Mouse (Mus musculus) forebrain, embryonic 11.5 days (tissue): Measurements from ENCODE around the gene Tns4. TPM values are rescaled to one million over a fixed set of nuclear protein-coding genes. Genes with fewer than 3 reads are reported as not detected.

Experiments
- ATAC-seq: fragments of 200-750 bp; cut with Nextera tagmentation; replicated peaks from 2 replicates; pipeline ENCODE4 v1.8.0; 2017; ENCODE audit warnings: moderate TSS enrichment; ENCODE audit not compliant: low FRiP score
- DNase-seq: peaks from one replicate; pipeline ENCODE4 v3.0.0-alpha.2; 2017; ENCODE audit warnings: low spot score
- H3K27ac ChIP-seq: fragments of 300-500 bp; sonication (generic); 2 replicates; pipeline ENCODE4 v1.5.1; 2014; ENCODE audit warnings: low read depth, low read length
- H3K27me3 ChIP-seq: fragments of 300-500 bp; sonication (generic); 2 replicates; pipeline ENCODE4 v1.6.1; 2014; ENCODE audit warnings: mild to moderate bottlenecking, low read length, mixed read lengths; ENCODE audit not compliant: control insufficient read depth, insufficient read depth
- H3K36me3 ChIP-seq: fragments of 300-500 bp; sonication (generic); 2 replicates; pipeline ENCODE4 v1.6.1; 2014; ENCODE audit warnings: mild to moderate bottlenecking, low read length, moderate library complexity, mixed read lengths; ENCODE audit not compliant: control insufficient read depth, insufficient read depth
- H3K4me1 ChIP-seq: fragments of 300-500 bp; sonication (generic); replicated peaks from 2 replicates; pipeline ENCODE4 v1.6.1; 2014; ENCODE audit warnings: low read length, mixed read lengths; ENCODE audit not compliant: control insufficient read depth, insufficient read depth
- H3K4me2 ChIP-seq: fragments of 300-500 bp; sonication (generic); 2 replicates; pipeline ENCODE4 v1.6.1; 2014; ENCODE audit warnings: low read depth, mild to moderate bottlenecking, low read length, moderate library complexity, mixed read lengths; ENCODE audit not compliant: severe bottlenecking
- H3K4me3 ChIP-seq: fragments of 300-500 bp; sonication (generic); 2 replicates; pipeline ENCODE4 v1.5.1; 2014; ENCODE audit warnings: low read depth, low read length
- H3K9ac ChIP-seq: fragments of 300-500 bp; sonication (generic); 2 replicates; pipeline ENCODE4 v1.6.1; 2014; ENCODE audit warnings: low read length
- H3K9me3 ChIP-seq: fragments of 300-500 bp; sonication (generic); 2 replicates; pipeline ENCODE4 v1.6.1; 2016; ENCODE audit warnings: low read length, mixed read lengths; ENCODE audit not compliant: control insufficient read depth
- WGBS: fragments of 180-500 bp; shearing (Covaris S2); extraction: QIAGEN DNeasy Blood & Tissue Kit; methylation state at CpG from one replicate; pipeline ENCODE4 v1.1.7; 2014; 5-methylcytosine and 5-hydroxymethylcytosine counted together
- polyA plus RNA-seq: library from polyadenylated mRNA; unstranded; fragments of >200 nt; fragmentation: Nextera tagmentation; extraction: Ambion mirVana; gene quantifications from 2 replicates; pipeline ENCODE4 v1.2.1, GENCODE M21; 2014

Tns4 gene
- polyA plus RNA-seq, 1 experiment from 2014 or later: 0.65 TPM

DNA sequence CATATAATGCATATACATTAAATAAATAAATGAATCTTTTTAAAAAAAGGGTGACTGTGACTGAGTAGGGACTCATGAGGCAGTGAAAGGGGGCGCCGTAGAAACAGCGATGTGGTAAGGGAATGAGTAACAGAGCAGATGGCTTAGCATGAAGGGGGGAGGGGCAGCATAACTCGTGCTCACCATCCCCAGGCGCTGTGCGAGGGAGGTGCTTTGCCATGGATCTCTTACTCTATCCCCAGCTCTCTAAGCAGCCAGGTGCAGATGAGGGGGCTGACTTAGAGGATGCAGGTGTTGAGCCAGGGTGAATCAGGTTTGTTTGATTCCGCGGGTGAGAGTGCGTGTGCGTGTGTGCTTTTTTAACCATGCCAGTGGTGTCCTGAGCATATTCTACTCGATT is 22.0 kb upstream of the Tns4 start:
- no peak overlapping the region for H3K27ac ChIP-seq
- DNase-seq: no peak

DNA sequence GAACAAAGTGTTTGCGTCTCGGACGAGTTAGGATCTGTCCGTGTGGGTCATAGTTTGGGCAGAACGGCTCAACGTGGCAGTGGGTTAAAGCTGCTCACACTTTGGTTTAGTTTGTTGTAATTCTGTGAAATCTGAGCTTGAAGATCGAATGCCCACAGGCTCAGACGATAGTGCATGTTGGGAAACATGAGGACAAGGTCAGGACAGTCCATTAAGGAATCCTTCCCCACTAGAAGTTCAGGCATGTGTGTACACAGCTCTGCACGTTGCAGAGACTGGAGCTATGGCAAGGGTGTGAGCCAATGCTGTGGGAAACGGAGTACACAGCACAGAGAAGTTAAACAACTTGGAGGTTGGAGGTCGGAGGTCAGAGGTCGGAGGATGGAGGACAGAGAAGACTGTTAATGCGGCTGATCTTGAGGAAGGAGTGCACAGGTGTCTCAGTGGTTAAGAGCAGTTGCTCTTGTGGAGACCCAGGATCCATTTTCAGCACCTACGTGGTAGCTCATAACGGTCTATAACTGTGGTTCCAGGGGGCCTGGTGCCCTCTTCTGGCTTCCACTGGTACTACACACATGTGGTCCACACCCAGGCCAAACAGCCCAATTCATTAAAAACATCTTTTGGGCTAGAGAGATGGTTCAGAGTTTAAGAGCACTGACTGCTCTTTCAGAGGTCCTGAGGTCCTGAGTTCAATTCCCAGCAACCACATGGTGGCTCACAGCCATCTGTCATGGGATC is 21.4 kb upstream of the Tns4 start:
- no peak for DNase-seq
- no peaks in the 10 kb centered on the region for H3K27me3 ChIP-seq
- no peak overlapping the region for H3K27ac ChIP-seq
- no peaks in the 10 kb centered on the region; the same call in 1 of the 2 replicates for H3K9me3 ChIP-seq
- peaks cover 2% of the 10 kb centered on the region; the same call in 1 of the 2 replicates for H3K4me1 ChIP-seq
- H3K4me3 ChIP-seq: no peak overlapping the region
- WGBS: 79% methylated on average over 15 of the region's 15 CpGs
- H3K4me2 ChIP-seq: no peak overlapping the region
- no peak overlapping the region for H3K9ac ChIP-seq
- H3K36me3 ChIP-seq: no peaks in the 10 kb centered on the region
- no peak for ATAC-seq

More for the DNA sequence above, 22.0 kb upstream of the Tns4 start:
- Histone ChIP-seq H3K36me3 (no peaks in the 10 kb centered on the region), H3K4me2 (no peak overlapping the region), H3K27me3 (no peaks in the 10 kb centered on the region), H3K4me1 (peaks cover 2% of the 10 kb centered on the region; the same call in 1 of the 2 replicates), H3K4me3 (no peak overlapping the region), H3K9me3 (no peaks in the 10 kb centered on the region; the same call in 1 of the 2 replicates), H3K9ac (no peak overlapping the region)
- WGBS: 73% methylated on average over 11 of the region's 11 CpGs
- ATAC-seq: no peak

DNA sequence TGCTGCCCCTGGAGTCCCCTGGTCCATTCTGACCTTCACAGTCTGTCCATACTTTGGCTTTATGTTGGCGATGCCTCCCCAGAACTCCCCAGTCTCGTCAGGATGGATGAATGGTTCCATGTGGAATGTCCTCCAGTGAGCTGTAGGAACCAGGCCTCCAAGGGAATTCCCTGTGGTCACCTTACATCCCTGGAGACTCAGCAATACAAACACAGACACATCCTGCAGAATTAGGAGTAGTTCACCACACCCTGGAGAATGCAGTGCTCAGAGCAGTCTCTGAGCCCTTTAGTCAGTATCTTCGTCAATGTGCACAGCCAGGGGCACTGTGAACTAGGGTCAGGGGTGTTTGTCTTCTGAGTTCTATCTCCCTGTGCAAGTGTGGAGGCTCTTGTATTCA is 19.2 kb upstream of the Tns4 start:
- Histone ChIP-seq H3K9me3 (no peaks in the 10 kb centered on the region; the same call in 1 of the 2 replicates), H3K4me2 (no peak overlapping the region), H3K9ac (no peak overlapping the region), H3K27ac (no peak overlapping the region), H3K4me1 (peaks cover 5% of the 10 kb centered on the region; the same call in 1 of the 2 replicates), H3K27me3 (no peaks in the 10 kb centered on the region), H3K36me3 (no peaks in the 10 kb centered on the region), H3K4me3 (no peak overlapping the region)
- ATAC-seq: no peak
- DNase-seq: no peak
- 74% methylated on average over 3 of the region's 3 CpGs for WGBS

- Histone ChIP-seq H3K9me3 (no peaks in the 10 kb centered on the region; the same call in 1 of the 2 replicates), H3K27ac (no peak overlapping the region)
- ATAC-seq: no peak
These were observed 17.0 kb upstream of the Tns4 start for GRCm38 (mm10) chr11:99105981-99106726.

DNA sequence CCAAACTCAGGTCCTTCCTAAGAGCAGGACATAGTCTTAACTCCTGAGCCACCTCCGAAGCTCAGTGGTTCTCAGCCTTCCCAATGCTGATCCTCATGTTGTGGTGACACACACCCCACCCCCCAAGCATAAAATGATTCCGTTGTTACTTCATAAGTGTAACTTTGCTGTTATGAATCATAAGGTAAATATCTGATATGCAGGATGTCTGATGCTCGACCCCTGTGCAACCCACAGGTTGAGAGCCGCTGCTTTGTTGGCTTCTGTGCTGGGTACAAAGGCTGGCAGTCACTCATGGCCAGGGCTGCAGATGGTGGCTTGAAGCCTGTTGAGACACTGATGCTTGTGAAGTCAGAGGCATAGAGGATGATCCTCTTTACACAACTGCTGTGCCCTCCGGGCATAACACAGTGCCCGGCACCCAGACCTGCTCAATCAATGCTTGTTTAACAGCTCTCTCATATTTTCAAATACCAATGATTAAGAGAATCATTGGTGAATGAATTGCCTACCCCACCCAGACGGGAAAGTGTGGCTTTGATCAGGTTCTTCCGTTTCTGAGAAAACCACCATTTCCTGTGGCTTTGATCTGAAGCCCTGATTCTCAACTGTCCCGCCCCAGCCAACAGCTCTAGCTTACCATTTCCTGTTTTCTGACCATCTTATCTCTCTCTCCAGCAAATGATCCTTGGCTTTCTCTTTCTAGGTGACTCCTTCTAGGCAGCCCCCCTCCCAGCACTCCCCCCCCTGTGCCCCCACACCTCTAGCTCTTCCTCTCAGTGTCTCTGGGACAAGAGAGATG is 15.7 kb upstream of the Tns4 start:
- H3K27ac ChIP-seq: no peak overlapping the region
- no peaks in the 10 kb centered on the region for H3K36me3 ChIP-seq
- H3K4me3 ChIP-seq: no peak overlapping the region
- H3K9ac ChIP-seq: no peak overlapping the region
- H3K27me3 ChIP-seq: no peaks in the 10 kb centered on the region
- no peaks in the 10 kb centered on the region for H3K9me3 ChIP-seq
- WGBS: 84% methylated on average over 9 of the region's 9 CpGs
- DNase-seq (no peak), ATAC-seq (no peak)
- no peak overlapping the region for H3K4me2 ChIP-seq
- H3K4me1 ChIP-seq: 0 out of 2 replicates have a peak, but pooled peaks cover 3% of the 10 kb centered on the region

More at GRCm38 (mm10) chr11:99105981-99106726, 17.0 kb upstream of the Tns4 start:
- Histone ChIP-seq H3K36me3 (no peaks in the 10 kb centered on the region), H3K4me1 (0 out of 2 replicates have a peak, but pooled peaks cover 3% of the 10 kb centered on the region), H3K4me2 (no peak overlapping the region), H3K27me3 (no peaks in the 10 kb centered on the region), H3K4me3 (no peak overlapping the region), H3K9ac (no peak overlapping the region)
- 71% methylated on average over 12 of the region's 12 CpGs for WGBS
- DNase-seq: no peak

- H3K27ac ChIP-seq: no peak overlapping the region
- no peak overlapping the region for H3K4me3 ChIP-seq
- H3K9ac ChIP-seq: no peak overlapping the region
- no peaks in the 10 kb centered on the region for H3K36me3 ChIP-seq
- H3K27me3 ChIP-seq: no peaks in the 10 kb centered on the region
- H3K9me3 ChIP-seq: no peaks in the 10 kb centered on the region
- no peak for DNase-seq
- H3K4me1 ChIP-seq: 0 out of 2 replicates have a peak, but pooled peaks cover 3% of the 10 kb centered on the region
- 83% methylated on average over 9 of the region's 9 CpGs for WGBS
- no peak overlapping the region for H3K4me2 ChIP-seq
- ATAC-seq: no peak
These were observed 13.6 kb upstream of the Tns4 start for GRCm38 (mm10) chr11:99102575-99103270.

- Histone ChIP-seq H3K9me3 (no peaks in the 10 kb centered on the region), H3K4me2 (no peak overlapping the region), H3K27me3 (no peaks in the 10 kb centered on the region), H3K9ac (no peak overlapping the region), H3K36me3 (no peaks in the 10 kb centered on the region), H3K4me1 (0 out of 2 replicates have a peak, but pooled peaks cover 3% of the 10 kb centered on the region), H3K4me3 (no peak overlapping the region), H3K27ac (no peak overlapping the region)
- WGBS: 86% methylated on average over 8 of the region's 8 CpGs
- no peak for ATAC-seq
- DNase-seq: no peak
These were observed 12.6 kb upstream of the Tns4 start for GRCm38 (mm10) chr11:99101693-99102092.

GRCm38 (mm10) chr11:99100215-99100614 is 11.1 kb upstream of the Tns4 start:
- H3K27ac ChIP-seq: no peak overlapping the region
- 75% methylated on average over 5 of the region's 5 CpGs for WGBS
- H3K27me3 ChIP-seq: no peaks in the 10 kb centered on the region
- DNase-seq (no peak), ATAC-seq (no peak)
- no peak overlapping the region for H3K4me3 ChIP-seq
- H3K36me3 ChIP-seq: no peaks in the 10 kb centered on the region
- 0 out of 2 replicates have a peak, but pooled peaks cover 3% of the 10 kb centered on the region for H3K4me1 ChIP-seq
- H3K9ac ChIP-seq: no peak overlapping the region
- no peak overlapping the region for H3K4me2 ChIP-seq
- H3K9me3 ChIP-seq: no peaks in the 10 kb centered on the region
